Mouse (Mus musculus) brain, adult 2 months (tissue): ENCODE results near the gene Gm47791.
A peak's percentile ranks its signal among the peaks of the same experiment; 100 is the strongest.

Experiments
- DNase-seq: peaks from one replicate; pipeline ENCODE4 v3.0.0; 2011; ENCODE audit warnings: low read depth, low spot score

Gm47791 gene

GRCm38 (mm10) chr1:82787414-82787813, 16.4 kb upstream of the Gm47791 start:
- peak; percentile 86 for DNase-seq

GRCm38 (mm10) chr1:82785546-82785945, 14.5 kb upstream of the Gm47791 start:
- DNase-seq = no peak

- DNase-seq = no peak
These were observed 12.5 kb upstream of the Gm47791 start for GRCm38 (mm10) chr1:82783559-82783958.

- no peak for DNase-seq
These were observed 8.4 kb upstream of the Gm47791 start for GRCm38 (mm10) chr1:82779388-82779966.

GRCm38 (mm10) chr1:82775293-82775692, 4.2 kb upstream of the Gm47791 start:
- peak; percentile 25 for DNase-seq

GRCm38 (mm10) chr1:82773208-82773607, 2.2 kb upstream of the Gm47791 start:
- no peak for DNase-seq

GRCm38 (mm10) chr1:82772428-82772827, 1.4 kb upstream of the Gm47791 start:
- DNase-seq = no peak

GRCm38 (mm10) chr1:82768269-82768668, 2.8 kb downstream of the Gm47791 start, which contains the start of gene Tm4sf20:
Tm4sf20 (minus strand) TSS chr1:82768461.
- no peak for DNase-seq

GRCm38 (mm10) chr1:82766641-82767040, 4.4 kb downstream of the Gm47791 start:
- no peak for DNase-seq

GRCm38 (mm10) chr1:82766227-82766626, 4.8 kb downstream of the Gm47791 start:
- no peak for DNase-seq

- no peak for DNase-seq
These were observed 8.8 kb downstream of the Gm47791 start for GRCm38 (mm10) chr1:82762274-82762673.

GRCm38 (mm10) chr1:82761454-82762169, 9.4 kb downstream of the Gm47791 start:
- DNase-seq = no peak

- DNase-seq = no peak
These were observed 11.5 kb downstream of the Gm47791 start for GRCm38 (mm10) chr1:82759520-82759919.

- DNase-seq = no peak
These were observed 23.2 kb downstream of the Gm47791 start for GRCm38 (mm10) chr1:82747714-82748452.

- DNase-seq = no peak
These were observed 24.6 kb downstream of the Gm47791 start for GRCm38 (mm10) chr1:82746408-82746807.

- DNase-seq = no peak
These were observed 27.1 kb downstream of the Gm47791 start for GRCm38 (mm10) chr1:82743962-82744361.

GRCm38 (mm10) chr1:82741539-82741938, 29.5 kb downstream of the Gm47791 start:
- peak; percentile 47 for DNase-seq

- DNase-seq = no peak
These were observed 33.0 kb downstream of the Gm47791 start for GRCm38 (mm10) chr1:82738066-82738465.

- no peak for DNase-seq
These were observed 37.7 kb downstream of the Gm47791 start for GRCm38 (mm10) chr1:82733357-82733756.

GRCm38 (mm10) chr1:82726482-82726881, 44.6 kb downstream of the Gm47791 start:
- no peak for DNase-seq

- DNase-seq = no peak
These were observed 45.2 kb downstream of the Gm47791 start for GRCm38 (mm10) chr1:82725875-82726185.

- DNase-seq = no peak
These were observed 45.8 kb downstream of the Gm47791 start for GRCm38 (mm10) chr1:82725026-82725874.
